Mouse (Mus musculus) CH12.LX (cell line): ENCODE data around the gene Gm3383. TPM values are rescaled to one million over a fixed set of nuclear protein-coding genes. Genes with fewer than 3 reads are reported as not detected.
"Not testable (repeated sequence)": the region's sequence is repeated elsewhere in the genome, so short reads cannot be mapped to it uniquely, and the experiment has no call there.

Source experiments
- DNase-seq: peaks from one replicate; pipeline ENCODE4 v3.0.0-alpha.2; 2013; ENCODE audit errors: extremely low read depth
- H3K27ac ChIP-seq: 2 replicates; pipeline ENCODE4 v1.5.1; 2012; ENCODE audit warnings: low read depth, mild to moderate bottlenecking, control low read depth, moderate library complexity; ENCODE audit not compliant: insufficient read depth
- H3K27me3 ChIP-seq: replicated peaks from 2 replicates; pipeline ENCODE3; 2012; ENCODE audit warnings: inconsistent platforms
- H3K36me3 ChIP-seq, 2 experiments: replicated peaks in 1 of 2; 2 replicates each; pipeline versions ENCODE3 to v1.6.1; 2012; ENCODE audit warnings: inconsistent platforms in 1 of 2, low read length in 1 of 2, mild to moderate bottlenecking in 1 of 2, mixed read lengths in 1 of 2, moderate library complexity in 1 of 2; ENCODE audit not compliant: control insufficient read depth in 1 of 2, insufficient read depth in 1 of 2
- H3K4me1 ChIP-seq, 2 experiments: 2 replicates each; pipeline ENCODE4 v1.6.1; 2012; ENCODE audit warnings: inconsistent platforms in 1 of 2, moderate library complexity in 1 of 2; ENCODE audit not compliant: insufficient read depth in 2 of 2, control insufficient read depth in 1 of 2
- H3K4me2 ChIP-seq: 2 replicates; pipeline ENCODE4 v1.6.1; 2012; ENCODE audit warnings: low read depth, mild to moderate bottlenecking, control low read depth; ENCODE audit not compliant: poor library complexity, insufficient read depth, severe bottlenecking
- H3K4me3 ChIP-seq, 3 experiments: fragments of 150-350 bp in 1 of 3; sonication (generic) in 1 of 3; replicated peaks in 1 of 3; 2 replicates each; pipeline versions ENCODE3 to v1.5.1; 2011 to 2012; ENCODE audit warnings: low read depth in 2 of 3, low read length in 2 of 3, mild to moderate bottlenecking in 2 of 3, moderate library complexity in 2 of 3, control low read depth in 1 of 3, improper control_type of control experiment in 1 of 3, inconsistent platforms in 1 of 3, mixed read lengths in 1 of 3; ENCODE audit not compliant: poor library complexity in 1 of 3
- H3K79me2 ChIP-seq: replicated peaks from 2 replicates; pipeline ENCODE4 v1.6.1; 2012; ENCODE audit warnings: mild to moderate bottlenecking, moderate library complexity; ENCODE audit not compliant: control insufficient read depth, poor library complexity, insufficient read depth, severe bottlenecking; ENCODE audit errors: extremely low read depth
- H3K9ac ChIP-seq: 2 replicates; pipeline ENCODE4 v1.6.1; 2012; ENCODE audit warnings: low read depth, mild to moderate bottlenecking, control low read depth, moderate library complexity; ENCODE audit not compliant: insufficient read depth
- H3K9me3 ChIP-seq: replicated peaks from 2 replicates; pipeline ENCODE3; 2012; ENCODE audit warnings: low read length, inconsistent platforms, mixed read lengths
- dilution Hi-C: fragments of 300-500 bp; cut with MboI; formaldehyde crosslinking; loops from 2 replicates; pipeline ENCODE4 v1.14.3; 2020; ENCODE audit warnings: low sequenced_read_pairs; ENCODE audit not compliant: extremely low pct_unique_long_range_greater_than_20kb, extremely low pct_ligation_motif_present
- in situ Hi-C: fragments of 300-500 bp; cut with MboI; formaldehyde crosslinking; loops from 3 replicates; pipeline ENCODE4 v1.14.3; 2019; ENCODE audit warnings: low sequenced_read_pairs, low pct_ligation_motif_present, low pct_unique_long_range_greater_than_20kb, mixed read lengths
- polyA plus RNA-seq: library from polyadenylated mRNA; unstranded; fragments of >175 nt; gene quantifications from 2 replicates; pipeline ENCODE4 v1.2.1, GENCODE M21; 2012; ENCODE audit warnings: low read depth; ENCODE audit not compliant: insufficient read length
- total RNA-seq, 2 experiments: library from RNA; depleted of rRNA; stranded (reverse); fragments of 300-350 nt in 1 of 2; fragments of >200 nt in 1 of 2; gene quantifications; 2 replicates each; pipeline ENCODE4 v1.2.3; 2012 to 2014

Gene Gm3383
- total and polyA plus RNA-seq, 3 experiments = not detected

DNA sequence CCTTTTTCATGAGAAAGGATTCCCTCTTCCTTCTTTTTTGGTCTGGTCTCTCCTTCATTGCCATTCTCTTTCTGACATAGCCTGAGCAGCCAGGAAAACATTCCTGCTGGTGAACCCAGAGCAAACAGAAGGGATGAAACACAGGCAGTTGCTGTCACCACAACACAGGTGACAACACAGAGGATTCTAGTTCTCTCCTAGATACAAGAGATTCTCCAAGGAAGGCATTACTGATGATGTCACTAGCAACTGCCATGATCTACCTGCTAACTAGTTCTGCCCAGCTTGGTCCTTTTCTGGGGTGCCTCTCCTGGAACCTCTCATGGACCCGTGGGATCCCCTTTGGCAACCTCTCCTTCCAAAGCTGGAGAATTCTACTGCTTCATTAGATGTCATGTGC, 174.9 kb downstream of the Gm3383 start, which contains the start of gene Gm8265:
Gene Gm8265, minus strand, starts transcription at position 101 of the 400 bp plus-strand sequence.
- H3K9me3 ChIP-seq, H3K4me1 ChIP-seq, H3K79me2 ChIP-seq, dilution Hi-C loops, H3K36me3 ChIP-seq, DNase-seq, H3K4me3 ChIP-seq, H3K27me3 ChIP-seq, H3K27ac ChIP-seq, H3K9ac ChIP-seq, H3K4me2 ChIP-seq, in situ Hi-C loops: not testable (repeated sequence)

Other genes with a start within 250 kb of the Gm3383 start
- gene Gm8265, start 175.0 kb downstream of the Gm3383 start, total RNA-seq (2012; rRNA removed) = not detected in 2 replicates
- gene Gm8265, start 175.0 kb downstream of the Gm3383 start, total RNA-seq (2014; rRNA removed) = not detected in 2 replicates
- gene Gm8265, start 175.0 kb downstream of the Gm3383 start, polyA plus RNA-seq = not detected in 2 replicates
- not detected in 2 replicates for gene Gm9603, start 120.5 kb downstream of the Gm3383 start, total RNA-seq (2012; rRNA removed)
- not detected in 2 replicates for gene Gm9603, start 120.5 kb downstream of the Gm3383 start, total RNA-seq (2014; rRNA removed)
- gene Gm9603, start 120.5 kb downstream of the Gm3383 start, polyA plus RNA-seq = not detected in 2 replicates
- not detected in 2 replicates for gene Gm3373, start 66.4 kb downstream of the Gm3383 start, total RNA-seq (2012; rRNA removed)
- not detected in 2 replicates for gene Gm3373, start 66.4 kb downstream of the Gm3383 start, total RNA-seq (2014; rRNA removed)
- gene Gm3373, start 66.4 kb downstream of the Gm3383 start, polyA plus RNA-seq = not detected in 2 replicates
- not detected in 2 replicates for gene Gm3424, start 22.3 kb upstream of the Gm3383 start, total RNA-seq (2012; rRNA removed)
- not detected in 2 replicates for gene Gm3424, start 22.3 kb upstream of the Gm3383 start, total RNA-seq (2014; rRNA removed)
- gene Gm3424, start 22.3 kb upstream of the Gm3383 start, polyA plus RNA-seq = not detected in 2 replicates
- gene Gm8237, start 72.4 kb upstream of the Gm3383 start, total RNA-seq (2012; rRNA removed) = not detected in 2 replicates
- not detected in 2 replicates for gene Gm8237, start 72.4 kb upstream of the Gm3383 start, total RNA-seq (2014; rRNA removed)
- gene Gm8237, start 72.4 kb upstream of the Gm3383 start, polyA plus RNA-seq = not detected in 2 replicates
- gene Gm3248, start 153.8 kb upstream of the Gm3383 start, total RNA-seq (2012; rRNA removed) = not detected in 2 replicates
- not detected in 2 replicates for gene Gm3248, start 153.8 kb upstream of the Gm3383 start, total RNA-seq (2014; rRNA removed)
- not detected in 2 replicates for gene Gm3248, start 153.8 kb upstream of the Gm3383 start, polyA plus RNA-seq
- gene Gm3453, start 171.2 kb upstream of the Gm3383 start, total RNA-seq (2012; rRNA removed) = not detected in 2 replicates
- gene Gm3453, start 171.2 kb upstream of the Gm3383 start, total RNA-seq (2014; rRNA removed) = not detected in 2 replicates
- not detected in 2 replicates for gene Gm3453, start 171.2 kb upstream of the Gm3383 start, polyA plus RNA-seq